Mouse (Mus musculus): ENCODE measurements around the gene Nelfa. TPM values are rescaled to one million over a fixed set of nuclear protein-coding genes. Genes with fewer than 3 reads are reported as not detected.
"Not testable (repeated sequence)": the region's sequence is repeated elsewhere in the genome, so short reads cannot be mapped to it uniquely, and the experiment has no call there.

Gene Nelfa
- total RNA-seq, 1 experiment: 42.0 TPM

DNA sequence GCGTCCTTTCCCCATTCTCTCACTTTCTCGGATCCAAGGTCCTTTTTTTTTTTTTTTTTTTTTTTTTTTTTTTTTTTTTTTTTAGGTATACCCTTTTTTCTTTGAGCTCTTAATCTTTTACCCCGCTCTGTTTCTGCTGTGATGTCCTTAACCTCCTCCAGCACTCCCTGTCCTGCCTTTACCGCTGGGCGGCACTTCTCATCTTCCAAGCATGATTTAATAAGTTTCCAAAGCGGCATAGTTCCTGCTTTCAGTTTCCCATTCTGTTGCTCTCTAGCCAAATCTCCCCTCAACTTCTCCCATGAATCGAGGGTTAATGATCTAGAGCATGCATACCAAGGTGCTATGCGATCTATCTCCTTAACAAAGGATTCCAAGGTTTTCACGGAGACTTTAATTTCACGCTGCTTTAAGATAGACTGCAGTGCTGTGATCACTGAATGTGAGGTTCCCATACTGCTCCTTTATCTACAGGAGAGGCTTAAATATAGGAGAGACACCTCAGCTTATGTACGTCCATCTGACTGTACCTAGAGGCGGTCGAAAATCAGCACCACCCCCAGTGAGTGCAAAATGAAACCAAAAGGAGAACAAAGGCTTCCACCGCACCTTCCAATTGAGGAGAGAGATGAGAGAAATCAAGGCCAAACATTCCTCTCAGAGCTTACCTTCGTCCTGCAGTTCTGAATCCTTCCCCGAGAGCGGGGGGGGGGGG is 17.4 kb upstream of the Nelfa start:
- no peak for DNase-seq (ENCODE audit: low read depth, low spot score)
- no peak overlapping the region for H3K27ac ChIP-seq (ENCODE audit: insufficient read depth, low read depth, low read length, poor library complexity, severe bottlenecking)
- TF ChIP-seq MAFK (IDR thresholded peaks at IDR 0.05; ENCODE audit: insufficient read depth, low read depth, low read length) (no peak), ZNF384 (IDR thresholded peaks at IDR 0.05; ENCODE audit: low read depth, low read length) (no peak; the same call in 1 of the 2 replicates), ZC3H11A (IDR thresholded peaks at IDR 0.05; ENCODE audit: borderline replicate concordance, low read depth, low read length) (no peak), CHD2 (IDR thresholded peaks at IDR 0.05; ENCODE audit: low read depth, low read length) (no peak), HCFC1 (IDR thresholded peaks at IDR 0.05; ENCODE audit: borderline replicate concordance, insufficient read depth, low read length) (no peak)
- H3K4me1 ChIP-seq (ENCODE audit: control insufficient read depth in 2 of 2, insufficient read depth in 2 of 2, low read length in 2 of 2, poor library complexity in 1 of 2): no peaks in the 10 kb centered on the region
- H3K36me3 ChIP-seq (ENCODE audit: control insufficient read depth, insufficient read depth, low read length, poor library complexity, severe bottlenecking): no peaks in the 10 kb centered on the region
- in situ Hi-C loops (cut with MboI; ENCODE audit: low sequenced_read_pairs in 2 of 2, unreplicated experiment in 2 of 2): no loop called here
- H3K9me3 ChIP-seq (ENCODE audit: control insufficient read depth, insufficient read depth, low read depth, low read length): no peaks in the 10 kb centered on the region
- H3K9ac ChIP-seq (ENCODE audit: insufficient read depth, low read depth, low read length, poor library complexity, severe bottlenecking): no peak overlapping the region
- H3K4me3 ChIP-seq (ENCODE audit: insufficient read depth in 1 of 2, low read depth in 1 of 2, low read length in 2 of 2, poor library complexity in 1 of 2, severe bottlenecking in 1 of 2): no peak overlapping the region

DNA sequence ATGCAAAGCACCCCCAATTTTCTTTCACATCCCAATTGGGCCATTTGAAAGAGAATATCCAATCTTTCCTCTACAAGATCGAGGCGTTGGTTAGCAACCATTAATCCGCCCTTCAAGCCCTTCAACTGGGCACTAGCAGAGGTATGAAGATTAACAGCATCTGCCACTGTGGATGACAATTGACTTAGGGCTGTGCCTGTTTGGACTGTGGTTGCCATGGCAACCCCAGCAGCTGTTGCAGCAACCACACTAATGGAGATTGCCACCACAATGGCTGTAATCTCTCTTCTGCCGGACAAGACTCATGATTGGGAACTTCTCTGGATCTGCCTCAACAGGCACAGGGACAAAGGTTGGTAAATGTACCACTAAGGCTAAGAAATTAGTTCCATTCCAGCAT is 12.1 kb upstream of the Nelfa start:
- Histone ChIP-seq H3K27ac (ENCODE audit: insufficient read depth, low read depth, low read length, poor library complexity, severe bottlenecking) (no peak overlapping the region), H3K9ac (ENCODE audit: insufficient read depth, low read depth, low read length, poor library complexity, severe bottlenecking) (no peak overlapping the region), H3K9me3 (ENCODE audit: control insufficient read depth, insufficient read depth, low read depth, low read length) (no peaks in the 10 kb centered on the region), H3K4me1 (ENCODE audit: control insufficient read depth in 2 of 2, insufficient read depth in 2 of 2, low read length in 2 of 2, poor library complexity in 1 of 2) (no peaks in the 10 kb centered on the region), H3K4me3 (ENCODE audit: insufficient read depth in 1 of 2, low read depth in 1 of 2, low read length in 2 of 2, poor library complexity in 1 of 2, severe bottlenecking in 1 of 2) (no peak overlapping the region), H3K36me3 (ENCODE audit: control insufficient read depth, insufficient read depth, low read length, poor library complexity, severe bottlenecking) (no peaks in the 10 kb centered on the region)
- no peak for DNase-seq (ENCODE audit: low read depth, low spot score)
- in situ Hi-C loops (cut with MboI; ENCODE audit: low sequenced_read_pairs in 2 of 2, unreplicated experiment in 2 of 2): no loop called here
- TF ChIP-seq MAFK (IDR thresholded peaks at IDR 0.05; ENCODE audit: insufficient read depth, low read depth, low read length) (no peak), HCFC1 (IDR thresholded peaks at IDR 0.05; ENCODE audit: borderline replicate concordance, insufficient read depth, low read length) (no peak), ZNF384 (IDR thresholded peaks at IDR 0.05; ENCODE audit: low read depth, low read length) (no peak), ZC3H11A (IDR thresholded peaks at IDR 0.05; ENCODE audit: borderline replicate concordance, low read depth, low read length) (no peak), CHD2 (IDR thresholded peaks at IDR 0.05; ENCODE audit: low read depth, low read length) (no peak)

DNA sequence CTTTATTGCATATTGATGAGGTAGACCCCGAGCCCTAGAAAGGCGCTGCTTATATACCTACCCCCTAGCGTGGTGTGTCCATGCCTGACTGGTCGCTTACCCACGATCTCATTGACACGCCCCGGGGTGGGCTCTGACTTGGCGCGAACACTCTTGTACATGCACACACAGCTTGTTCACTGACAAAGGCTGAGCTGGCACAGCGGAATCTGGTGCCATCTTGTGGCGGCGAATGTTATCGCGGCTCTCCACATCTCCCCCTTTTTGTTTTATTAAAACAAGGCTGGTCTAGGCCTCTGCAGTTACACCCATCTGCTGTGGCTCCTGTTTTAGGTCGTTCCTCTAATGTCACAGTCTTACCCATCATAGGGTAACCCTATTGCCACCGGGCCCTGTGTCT is 10.8 kb upstream of the Nelfa start:
- H3K9ac ChIP-seq (ENCODE audit: insufficient read depth, low read depth, low read length, poor library complexity, severe bottlenecking); in situ Hi-C loops (cut with MboI; ENCODE audit: low sequenced_read_pairs in 2 of 2, unreplicated experiment in 2 of 2); H3K4me3 ChIP-seq (ENCODE audit: insufficient read depth in 1 of 2, low read depth in 1 of 2, low read length in 2 of 2, poor library complexity in 1 of 2, severe bottlenecking in 1 of 2): not testable (repeated sequence)

DNA sequence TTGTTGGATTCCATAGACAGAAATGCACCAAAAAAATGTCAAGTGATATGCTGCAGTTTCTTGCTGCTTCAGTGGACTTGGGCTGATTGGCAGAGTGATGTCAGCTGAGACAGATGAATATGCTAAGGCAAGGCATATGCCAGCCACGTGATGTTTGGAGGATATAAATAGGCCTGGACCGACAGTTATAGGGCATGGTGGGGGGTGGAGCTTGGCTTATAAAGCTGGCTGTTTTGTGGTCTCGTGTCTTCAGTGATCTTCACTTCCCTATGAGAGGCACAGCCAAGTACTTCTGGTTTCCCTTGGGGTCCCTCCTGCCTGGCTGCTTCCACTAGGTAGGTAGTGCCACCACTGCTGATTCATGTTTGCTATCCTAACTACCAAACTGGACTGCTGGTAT is 2.2 kb upstream of the Nelfa start:
- H3K4me1 ChIP-seq (ENCODE audit: control insufficient read depth in 2 of 2, insufficient read depth in 2 of 2, low read length in 2 of 2, poor library complexity in 1 of 2): peaks cover 0 to 3% of the 10 kb centered on the region in 2 experiments; a peak in 1 of 4 replicates
- no peaks in the 10 kb centered on the region for H3K9me3 ChIP-seq (ENCODE audit: control insufficient read depth, insufficient read depth, low read depth, low read length)

More for the DNA sequence above, 10.8 kb upstream of the Nelfa start:
- not testable (repeated sequence) for H3K9me3 ChIP-seq (ENCODE audit: control insufficient read depth, insufficient read depth, low read depth, low read length); H3K36me3 ChIP-seq (ENCODE audit: control insufficient read depth, insufficient read depth, low read length, poor library complexity, severe bottlenecking); H3K27ac ChIP-seq (ENCODE audit: insufficient read depth, low read depth, low read length, poor library complexity, severe bottlenecking); H3K4me1 ChIP-seq (ENCODE audit: control insufficient read depth in 2 of 2, insufficient read depth in 2 of 2, low read length in 2 of 2, poor library complexity in 1 of 2); DNase-seq (ENCODE audit: low read depth, low spot score)

More for the DNA sequence above, 2.2 kb upstream of the Nelfa start:
- in situ Hi-C loops (cut with MboI; ENCODE audit: low sequenced_read_pairs in 2 of 2, unreplicated experiment in 2 of 2): no loop called here
- no peak overlapping the region for H3K9ac ChIP-seq (ENCODE audit: insufficient read depth, low read depth, low read length, poor library complexity, severe bottlenecking)
- H3K36me3 ChIP-seq (ENCODE audit: control insufficient read depth, insufficient read depth, low read length, poor library complexity, severe bottlenecking): peaks cover 3% of the 10 kb centered on the region; the same call in 1 of the 2 replicates
- DNase-seq (ENCODE audit: low read depth, low spot score): no peak
- no peak overlapping the region for H3K27ac ChIP-seq (ENCODE audit: insufficient read depth, low read depth, low read length, poor library complexity, severe bottlenecking)
- TF ChIP-seq ZC3H11A (IDR thresholded peaks at IDR 0.05; ENCODE audit: borderline replicate concordance, low read depth, low read length): no peak
- TF ChIP-seq ZNF384 (IDR thresholded peaks at IDR 0.05; ENCODE audit: low read depth, low read length): no peak
- no peak for TF ChIP-seq CHD2 (IDR thresholded peaks at IDR 0.05; ENCODE audit: low read depth, low read length)
- no peak for TF ChIP-seq MAFK (IDR thresholded peaks at IDR 0.05; ENCODE audit: insufficient read depth, low read depth, low read length)
- TF ChIP-seq HCFC1 (IDR thresholded peaks at IDR 0.05; ENCODE audit: borderline replicate concordance, insufficient read depth, low read length): no peak
- no peak overlapping the region for H3K4me3 ChIP-seq (ENCODE audit: insufficient read depth in 1 of 2, low read depth in 1 of 2, low read length in 2 of 2, poor library complexity in 1 of 2, severe bottlenecking in 1 of 2)
